Mouse (Mus musculus) monocyte, adult 5-6 weeks (primary cell): ENCODE results near the gene Tbc1d16. TPM values are rescaled to one million over a fixed set of nuclear protein-coding genes. Genes with fewer than 3 reads are reported as not detected.

Experiments
- ATAC-seq: fragments of 153-309, 156-312 bp; replicated peaks from 2 replicates; pipeline ENCODE4 v1.8.0; 2017; ENCODE audit warnings: mild to moderate bottlenecking; ENCODE audit not compliant: low TSS enrichment, insufficient number of reproducible peaks, severe bottlenecking, poor library complexity, low FRiP score
- total RNA-seq: library from RNA; stranded (forward); fragments of 200-1000, 200-491, 200-594 nt; gene quantifications from 3 replicates; pipeline ENCODE4 v1.2.3, GENCODE M21; 2017

Tbc1d16 gene
- total RNA-seq, 1 experiment from 2014 or later, result 0.86 TPM

GRCm38 (mm10) chr11:119213166-119213885 lies 15.0 kb downstream of the Tbc1d16 start:
- no peak for ATAC-seq

- no peak for ATAC-seq
These were observed 16.5 kb downstream of the Tbc1d16 start for GRCm38 (mm10) chr11:119211604-119212309.

GRCm38 (mm10) chr11:119210321-119211100 lies 17.8 kb downstream of the Tbc1d16 start:
- ATAC-seq, result no peak

- ATAC-seq, result no peak
These were observed 18.8 kb downstream of the Tbc1d16 start for GRCm38 (mm10) chr11:119209371-119210025.

- ATAC-seq, result no peak
These were observed 19.4 kb downstream of the Tbc1d16 start for GRCm38 (mm10) chr11:119208870-119209370.

GRCm38 (mm10) chr11:119207986-119208385 lies 20.3 kb downstream of the Tbc1d16 start:
- no peak for ATAC-seq

GRCm38 (mm10) chr11:119206562-119206961 lies 21.7 kb downstream of the Tbc1d16 start:
- peak; percentile 60 for ATAC-seq

- ATAC-seq, result no peak
These were observed 22.6 kb downstream of the Tbc1d16 start for GRCm38 (mm10) chr11:119205738-119206137.

- ATAC-seq, result peak; percentile 48; the same call in 1 of the 2 replicates
These were observed 24.9 kb downstream of the Tbc1d16 start for GRCm38 (mm10) chr11:119203423-119203822.

- no peak for ATAC-seq
These were observed 29.1 kb downstream of the Tbc1d16 start for GRCm38 (mm10) chr11:119199233-119199601.

- no peak for ATAC-seq
These were observed 29.6 kb downstream of the Tbc1d16 start for GRCm38 (mm10) chr11:119198564-119199232.

- ATAC-seq, result no peak
These were observed 30.4 kb downstream of the Tbc1d16 start for GRCm38 (mm10) chr11:119197618-119198563.

GRCm38 (mm10) chr11:119192605-119193004 lies 35.7 kb downstream of the Tbc1d16 start:
- no peak for ATAC-seq

GRCm38 (mm10) chr11:119192176-119192575 lies 36.1 kb downstream of the Tbc1d16 start:
- ATAC-seq, result no peak

- ATAC-seq, result no peak
These were observed 36.7 kb downstream of the Tbc1d16 start for GRCm38 (mm10) chr11:119191606-119192081.

GRCm38 (mm10) chr11:119190498-119190897 lies 37.8 kb downstream of the Tbc1d16 start:
- ATAC-seq, result peak; percentile 77

- no peak for ATAC-seq
These were observed 39.0 kb downstream of the Tbc1d16 start for GRCm38 (mm10) chr11:119189319-119189718.
